Mouse (Mus musculus) frontal cortex, adult (tissue): ENCODE data around the gene Olfr61.
"Not testable (repeated sequence)": the region's sequence is repeated elsewhere in the genome, so short reads cannot be mapped to it uniquely, and the experiment has no call there.

ENCODE experiments used
- ATAC-seq: cut with Nextera tagmentation; 2 replicates; pipeline ENCODE4 v1.9.2; 2017; ENCODE audit warnings: mild to moderate bottlenecking, moderate library complexity, mixed read lengths; ENCODE audit not compliant: low TSS enrichment

Olfr61 gene

GRCm38 (mm10) chr7:140628670-140629069 lies at the start of gene Olfr61:
TSS of gene Olfr61 (plus strand) at chr7:140628970.
- ATAC-seq = not testable (repeated sequence)

- ATAC-seq = not testable (repeated sequence)
Measured at GRCm38 (mm10) chr7:140600969-140601368, 27.8 kb upstream of the Olfr61 start, which contains the start of gene Olfr46. TSS of gene Olfr46 (plus strand) at chr7:140601269.

GRCm38 (mm10) chr7:140630559-140630958 lies 1.8 kb downstream of the Olfr61 start:
- ATAC-seq = no peak

GRCm38 (mm10) chr7:140646152-140646551 lies 17.4 kb downstream of the Olfr61 start, which contains the start of gene Olfr53:
TSS of gene Olfr53 (plus strand) at chr7:140646452.
- ATAC-seq = no peak

GRCm38 (mm10) chr7:140659630-140660029 lies 30.9 kb downstream of the Olfr61 start, which contains the start of gene Olfr539:
TSS of gene Olfr539 (plus strand) at chr7:140659930.
- no peak for ATAC-seq

GRCm38 (mm10) chr7:140670693-140671092 lies 41.9 kb downstream of the Olfr61 start:
- ATAC-seq = not testable (repeated sequence)

- peak; percentile 44 for ATAC-seq
Measured at GRCm38 (mm10) chr7:140675863-140676262, 47.1 kb downstream of the Olfr61 start.

GRCm38 (mm10) chr7:140679591-140679990 lies 50.8 kb downstream of the Olfr61 start:
- not testable (repeated sequence) for ATAC-seq

- ATAC-seq = no peak
Measured at GRCm38 (mm10) chr7:140681651-140682050, 52.9 kb downstream of the Olfr61 start, which contains the start of gene Olfr45. TSS of gene Olfr45 (plus strand) at chr7:140681951.
